Mouse (Mus musculus): ENCODE measurements at regions not wholly inside any gene's neighbourhood (a gene's known extent, or its start where the extent isn't known, plus 50 kb on each side); places are given as distances from the start of the nearest gene placed in this dataset.
"Not testable (repeated sequence)": the region's sequence is repeated elsewhere in the genome, so short reads cannot be mapped to it uniquely, and the experiment has no call there.

- ATAC-seq (no peak), DNase-seq (no peak)
- Histone ChIP-seq H3K4me3 (ENCODE audit: low read depth, low read length) (no peak overlapping the region), H3K27ac (ENCODE audit: low read depth) (no peak overlapping the region), H3K4me2 (ENCODE audit: low read depth, low read length) (no peak overlapping the region), H3K36me3 (replicated peaks; ENCODE audit: insufficient read depth, low read length) (no peaks in the 10 kb centered on the region), H3K4me1 (ENCODE audit: insufficient read depth) (no peaks in the 10 kb centered on the region), H3K27me3 (ENCODE audit: insufficient read depth, low read length) (no peaks in the 10 kb centered on the region), H3K9me3 (ENCODE audit: low read length) (no peaks in the 10 kb centered on the region), H3K9ac (replicated peaks) (no peak overlapping the region)
- TF ChIP-seq EP300 (IDR thresholded peaks at IDR 0.05; ENCODE audit: low read depth) (no peak), CTCF (IDR thresholded peaks at IDR 0.05; ENCODE audit: low read depth) (no peak)
- 83% methylated on average over 16 of the region's 16 CpGs for WGBS (ENCODE audit: insufficient replicate concordance)
These were observed 221.1 kb downstream of the Ankrd50 start for GRCm38 (mm10) chr3:38263261-38264141.

GRCm38 (mm10) chr3:38261326-38262075 lies 223.1 kb downstream of the Ankrd50 start:
- H3K27me3 ChIP-seq (ENCODE audit: insufficient read depth, low read length), result no peaks in the 10 kb centered on the region
- ATAC-seq, result no peak
- no peak overlapping the region for H3K9ac ChIP-seq (replicated peaks)
- no peaks in the 10 kb centered on the region for H3K9me3 ChIP-seq (ENCODE audit: low read length)
- no peak overlapping the region for H3K27ac ChIP-seq (ENCODE audit: low read depth)
- WGBS (ENCODE audit: insufficient replicate concordance), result 78% methylated on average over 11 of the region's 11 CpGs
- DNase-seq, result no peak
- no peak for TF ChIP-seq EP300 (IDR thresholded peaks at IDR 0.05; ENCODE audit: low read depth)
- TF ChIP-seq CTCF (IDR thresholded peaks at IDR 0.05; ENCODE audit: low read depth), result no peak
- no peak overlapping the region for H3K4me2 ChIP-seq (ENCODE audit: low read depth, low read length)
- no peaks in the 10 kb centered on the region for H3K4me1 ChIP-seq (ENCODE audit: insufficient read depth)
- no peaks in the 10 kb centered on the region for H3K36me3 ChIP-seq (replicated peaks; ENCODE audit: insufficient read depth, low read length)
- H3K4me3 ChIP-seq (ENCODE audit: low read depth, low read length), result no peak overlapping the region

GRCm38 (mm10) chr3:38259223-38259622 lies 225.4 kb downstream of the Ankrd50 start:
- not testable (repeated sequence) for H3K9ac ChIP-seq (replicated peaks); H3K4me2 ChIP-seq (ENCODE audit: low read depth, low read length); H3K27ac ChIP-seq (ENCODE audit: low read depth); H3K27me3 ChIP-seq (ENCODE audit: insufficient read depth, low read length); H3K36me3 ChIP-seq (replicated peaks; ENCODE audit: insufficient read depth, low read length); H3K4me1 ChIP-seq (ENCODE audit: insufficient read depth); DNase-seq; H3K4me3 ChIP-seq (ENCODE audit: low read depth, low read length); ATAC-seq; H3K9me3 ChIP-seq (ENCODE audit: low read length)
- WGBS (ENCODE audit: insufficient replicate concordance), result 66% methylated on average over 8 of the region's 8 CpGs

- no peaks in the 10 kb centered on the region for H3K27me3 ChIP-seq (ENCODE audit: insufficient read depth, low read length)
- H3K4me1 ChIP-seq (ENCODE audit: insufficient read depth), result no peaks in the 10 kb centered on the region
- WGBS (ENCODE audit: insufficient replicate concordance), result 35% methylated on average over 14 of the region's 14 CpGs
- no peak overlapping the region for H3K4me3 ChIP-seq (ENCODE audit: low read depth, low read length)
- H3K4me2 ChIP-seq (ENCODE audit: low read depth, low read length), result no peak overlapping the region
- no peaks in the 10 kb centered on the region for H3K9me3 ChIP-seq (ENCODE audit: low read length)
- H3K36me3 ChIP-seq (replicated peaks; ENCODE audit: insufficient read depth, low read length), result no peaks in the 10 kb centered on the region
- no peak for TF ChIP-seq EP300 (IDR thresholded peaks at IDR 0.05; ENCODE audit: low read depth)
- TF ChIP-seq CTCF (IDR thresholded peaks at IDR 0.05; ENCODE audit: low read depth), result no peak
- no peak overlapping the region for H3K27ac ChIP-seq (ENCODE audit: low read depth)
- ATAC-seq (no peak), DNase-seq (no peak)
- H3K9ac ChIP-seq (replicated peaks), result no peak overlapping the region
These were observed 226.8 kb downstream of the Ankrd50 start for GRCm38 (mm10) chr3:38257843-38258290.

GRCm38 (mm10) chr3:38257076-38257842 lies 227.4 kb downstream of the Ankrd50 start:
- DNase-seq, result no peak
- no peak for ATAC-seq
- H3K4me2 ChIP-seq (ENCODE audit: low read depth, low read length), result no peak overlapping the region

GRCm38 (mm10) chr3:38255674-38256073 lies 229.0 kb downstream of the Ankrd50 start:
- Histone ChIP-seq H3K9me3 (ENCODE audit: low read length) (no peaks in the 10 kb centered on the region), H3K27ac (ENCODE audit: low read depth) (no peak overlapping the region), H3K36me3 (replicated peaks; ENCODE audit: insufficient read depth, low read length) (no peaks in the 10 kb centered on the region), H3K4me2 (ENCODE audit: low read depth, low read length) (no peak overlapping the region), H3K4me1 (ENCODE audit: insufficient read depth) (no peaks in the 10 kb centered on the region), H3K4me3 (ENCODE audit: low read depth, low read length) (no peak overlapping the region), H3K9ac (replicated peaks) (no peak overlapping the region), H3K27me3 (ENCODE audit: insufficient read depth, low read length) (no peaks in the 10 kb centered on the region)
- DNase-seq (peak; percentile 27), ATAC-seq (no peak)
- peak; percentile 70 for TF ChIP-seq CTCF (IDR thresholded peaks at IDR 0.05; ENCODE audit: low read depth)
- TF ChIP-seq EP300 (IDR thresholded peaks at IDR 0.05; ENCODE audit: low read depth), result no peak
- 14% methylated on average over 2 of the region's 2 CpGs for WGBS (ENCODE audit: insufficient replicate concordance)

More at GRCm38 (mm10) chr3:38257076-38257842, 227.4 kb downstream of the Ankrd50 start:
- Histone ChIP-seq H3K36me3 (replicated peaks; ENCODE audit: insufficient read depth, low read length) (no peaks in the 10 kb centered on the region), H3K27me3 (ENCODE audit: insufficient read depth, low read length) (no peaks in the 10 kb centered on the region), H3K4me3 (ENCODE audit: low read depth, low read length) (no peak overlapping the region), H3K9me3 (ENCODE audit: low read length) (no peaks in the 10 kb centered on the region), H3K4me1 (ENCODE audit: insufficient read depth) (no peaks in the 10 kb centered on the region), H3K9ac (replicated peaks) (no peak overlapping the region), H3K27ac (ENCODE audit: low read depth) (no peak overlapping the region)
- TF ChIP-seq EP300 (IDR thresholded peaks at IDR 0.05; ENCODE audit: low read depth) (no peak), CTCF (IDR thresholded peaks at IDR 0.05; ENCODE audit: low read depth) (no peak)
- WGBS (ENCODE audit: insufficient replicate concordance), result 49% methylated on average over 14 of the region's 14 CpGs
